Mouse (Mus musculus) liver, postnatal 0 days (tissue): ENCODE results near the gene Amot.

Source experiments
- CTCF ChIP-seq: sonication (generic); IDR thresholded peaks from 2 replicates; pipeline ENCODE4 v1.5.1; 2016; ENCODE audit warnings: antibody characterized with exemption, low read depth
- EP300 ChIP-seq: IDR thresholded peaks from 2 replicates; pipeline ENCODE4 v1.6.1; 2016; ENCODE audit warnings: antibody characterized with exemption, low read depth, mild to moderate bottlenecking

- TF ChIP-seq EP300 = no peak
- no peak for TF ChIP-seq CTCF
Measured at GRCm38 (mm10) chrX:145468264-145468663, 36.7 kb downstream of the Amot start.
